Mouse (Mus musculus) cerebellum, postnatal 4 days (tissue): ENCODE measurements around the gene Gm867.

Experiments
- DNase-seq, 2 experiments: peaks; one replicate each; pipeline ENCODE4 v3.0.0; 2022; ENCODE audit warnings: low spot score in 2 of 2, mixed read lengths in 1 of 2

The Gm867 gene

DNA sequence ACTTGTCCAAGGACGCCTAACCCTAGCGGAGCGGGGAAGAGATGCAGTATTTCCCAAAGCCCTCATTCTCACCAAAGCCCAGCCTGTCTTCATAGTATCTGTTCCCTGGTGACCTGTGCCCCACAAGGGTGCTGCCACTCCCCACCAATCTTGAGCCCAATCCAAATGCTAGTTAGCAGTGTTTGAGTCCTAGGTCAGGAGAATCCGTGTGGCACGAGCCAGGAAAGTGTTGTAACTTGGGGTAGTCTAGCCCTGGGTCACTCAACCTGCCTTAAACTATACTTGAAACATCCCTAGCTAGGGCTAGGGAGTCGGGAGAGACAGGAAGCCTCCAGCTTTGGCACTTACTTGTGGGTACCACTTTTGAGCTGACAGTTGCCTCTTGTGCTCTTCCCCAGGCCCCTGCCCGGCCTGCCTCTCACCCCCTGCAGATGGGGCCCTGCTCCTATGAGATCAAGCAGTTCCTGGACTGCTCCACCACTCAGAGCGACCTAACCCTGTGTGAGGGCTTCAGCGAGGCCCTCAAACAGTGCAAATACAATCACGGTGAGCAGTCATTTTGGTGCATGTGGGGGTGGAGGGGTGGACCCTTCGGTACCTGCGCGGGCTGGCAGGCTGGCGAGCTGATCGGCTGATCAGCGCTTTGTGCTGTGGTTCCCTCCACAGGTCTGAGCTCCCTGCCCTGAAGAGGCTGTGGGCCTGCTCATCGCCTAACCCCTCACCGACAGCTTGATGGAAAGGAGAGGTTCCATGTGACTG is 3.4 kb downstream of the Gm867 start:
- DNase-seq = no peak

DNA sequence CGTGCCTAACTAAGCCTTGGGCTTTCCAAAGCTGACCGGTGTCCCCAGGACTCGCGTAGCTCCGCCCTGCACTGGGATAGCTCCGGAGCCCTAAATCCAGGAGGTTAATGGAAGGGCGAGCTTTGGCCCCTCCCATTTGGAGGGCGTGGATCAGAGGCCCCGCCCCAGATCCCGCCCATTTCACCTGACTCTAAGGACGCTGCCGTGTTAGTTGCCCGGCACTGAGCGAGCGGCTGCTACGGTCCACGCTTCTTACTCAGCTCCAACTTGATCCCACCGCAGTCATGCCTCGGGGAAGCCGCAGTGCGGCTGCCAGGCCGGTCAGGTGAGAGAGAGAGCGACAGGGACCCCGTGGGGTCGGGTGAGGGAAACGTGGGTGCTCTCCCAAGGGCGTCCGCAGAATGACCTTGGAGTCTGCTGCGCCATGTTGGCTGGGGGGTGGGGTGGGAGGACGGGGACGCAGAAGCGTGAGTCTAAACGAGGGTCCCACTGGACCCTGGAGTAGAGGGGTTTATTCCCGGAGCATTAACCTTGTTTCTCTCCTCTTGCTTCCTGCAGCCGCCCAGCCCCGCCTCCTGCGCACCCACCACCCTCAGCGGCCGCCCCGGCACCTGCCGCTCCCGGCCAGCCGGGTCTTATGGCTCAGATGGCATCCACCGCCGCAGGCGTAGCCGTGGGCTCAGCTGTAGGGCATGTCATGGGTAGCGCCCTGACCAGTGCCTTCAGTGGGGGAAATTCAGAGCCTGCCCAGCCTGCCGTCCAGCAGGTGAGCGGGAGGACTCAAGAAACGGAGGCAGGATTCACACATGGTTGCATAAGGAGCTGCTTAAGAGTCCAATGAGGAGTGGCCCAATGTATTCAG is 4.6 kb downstream of the Gm867 start, which contains the start of gene Mmp11:
Gene Mmp11 (minus strand): TSS at position 817 of the 862 bp plus-strand sequence.
- DNase-seq = peak in 1 of 2 experiments; percentile 40

DNA sequence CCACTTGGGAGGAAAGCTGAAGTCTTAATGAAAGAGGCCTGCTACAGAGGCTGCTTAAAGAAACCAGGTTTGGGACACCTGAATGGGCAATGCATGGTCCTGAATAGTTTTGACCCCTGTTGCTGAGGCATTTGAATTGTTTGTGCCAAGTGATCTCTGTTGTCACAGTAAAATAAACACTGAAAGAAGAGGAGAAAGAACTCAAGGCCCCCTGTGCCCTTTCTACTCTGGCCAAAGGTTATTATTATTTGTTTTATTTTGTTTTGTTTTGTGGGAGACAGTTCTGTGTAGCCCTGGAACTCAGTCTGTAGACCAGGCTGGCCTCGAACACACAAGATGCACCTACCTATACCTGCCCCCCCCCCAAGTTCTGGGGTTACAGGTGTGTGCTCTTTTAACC is 5.5 kb downstream of the Gm867 start:
- DNase-seq = no peak

DNA sequence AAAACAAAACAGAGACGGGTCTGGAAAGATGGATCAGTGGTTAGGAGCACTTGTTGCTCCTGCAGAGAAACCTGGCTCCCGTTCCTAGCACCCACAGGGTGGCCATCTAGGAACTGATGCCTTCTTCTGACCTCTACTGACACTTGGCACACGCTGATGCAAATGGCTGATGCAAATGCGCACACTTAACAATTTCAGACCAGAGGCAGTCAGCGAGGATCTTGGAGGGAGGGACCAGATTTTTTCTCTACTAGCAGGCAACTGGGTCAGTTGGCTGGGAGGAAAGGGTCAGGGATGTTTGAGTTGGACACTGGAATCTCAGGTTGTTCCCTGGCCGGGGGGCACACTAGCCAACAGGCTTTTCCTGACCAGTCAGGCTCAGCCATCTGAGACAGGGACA is 7.6 kb downstream of the Gm867 start, which contains the start of gene Chchd10:
Gene Chchd10 (plus strand): TSS at position 240 of the 400 bp plus-strand sequence.
- no peak for DNase-seq

DNA sequence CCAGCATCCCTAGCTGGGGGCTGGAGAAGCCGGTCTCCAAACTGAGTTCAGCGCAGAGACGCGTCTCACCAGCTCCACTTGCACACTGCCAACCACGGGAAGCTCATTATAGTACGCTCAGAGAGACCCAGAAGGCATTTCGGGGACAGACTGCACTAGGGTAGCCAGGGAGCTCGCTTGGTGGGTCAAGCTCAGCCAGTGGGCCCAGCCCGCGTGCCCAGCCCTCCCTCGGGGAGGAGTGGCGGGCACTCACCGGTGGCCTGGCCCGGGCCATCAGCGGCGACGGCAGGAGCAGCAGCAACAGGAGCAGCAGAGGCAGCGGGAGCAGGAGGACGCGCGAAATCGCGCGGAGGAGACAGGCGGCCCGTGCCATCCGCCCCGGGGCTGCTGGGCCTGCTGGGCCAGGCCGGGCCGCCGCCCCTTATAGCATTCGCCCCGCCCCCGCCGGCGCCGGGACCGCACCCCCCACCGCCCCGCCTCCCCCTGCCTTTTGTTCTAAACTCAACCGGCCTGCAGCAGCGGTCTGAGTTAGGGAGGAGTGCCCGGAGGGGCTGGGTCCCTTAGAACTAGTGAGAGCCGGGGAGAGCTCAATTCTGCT is 8.3 kb downstream of the Gm867 start:
- DNase-seq = no peak

DNA sequence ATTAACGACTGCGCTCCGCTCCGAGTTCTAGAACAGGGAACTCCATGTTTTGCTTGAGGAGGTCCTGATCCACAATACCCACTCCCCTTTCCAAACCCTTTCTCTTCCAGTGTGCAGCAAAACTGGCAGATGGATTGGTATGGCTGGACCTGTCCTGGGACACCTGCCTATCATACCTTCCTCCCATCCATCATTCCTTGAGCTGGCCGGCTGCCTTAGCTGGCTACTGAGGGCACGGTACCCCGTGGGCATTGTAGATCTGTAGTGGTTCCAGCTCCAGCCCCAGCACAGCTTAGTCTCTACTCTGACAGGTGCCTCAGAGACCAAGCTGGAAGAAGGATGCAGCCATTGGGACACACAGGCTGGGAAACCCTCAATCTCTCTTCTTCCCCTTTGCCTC is 9.2 kb downstream of the Gm867 start:
- no peak for DNase-seq

DNA sequence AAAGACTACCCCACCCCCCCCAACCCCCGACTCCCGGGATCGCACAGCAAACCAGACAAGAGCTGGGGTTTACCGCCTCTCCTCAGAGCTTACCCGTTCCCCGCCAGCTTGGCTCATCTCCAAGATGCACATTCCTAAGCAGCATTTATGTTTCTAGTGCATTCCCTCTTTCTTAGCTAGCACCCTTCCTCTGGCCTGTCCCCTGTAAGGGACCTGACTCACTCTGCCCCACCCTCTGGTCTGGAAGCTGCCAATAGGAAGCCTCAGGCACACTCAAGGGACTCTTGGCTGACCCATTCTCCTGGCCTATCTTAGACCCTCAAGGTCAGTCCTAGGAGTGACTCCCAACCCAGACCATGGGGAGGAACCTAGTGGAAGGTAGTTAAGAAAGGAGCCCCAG is 10.2 kb downstream of the Gm867 start:
- no peak for DNase-seq

DNA sequence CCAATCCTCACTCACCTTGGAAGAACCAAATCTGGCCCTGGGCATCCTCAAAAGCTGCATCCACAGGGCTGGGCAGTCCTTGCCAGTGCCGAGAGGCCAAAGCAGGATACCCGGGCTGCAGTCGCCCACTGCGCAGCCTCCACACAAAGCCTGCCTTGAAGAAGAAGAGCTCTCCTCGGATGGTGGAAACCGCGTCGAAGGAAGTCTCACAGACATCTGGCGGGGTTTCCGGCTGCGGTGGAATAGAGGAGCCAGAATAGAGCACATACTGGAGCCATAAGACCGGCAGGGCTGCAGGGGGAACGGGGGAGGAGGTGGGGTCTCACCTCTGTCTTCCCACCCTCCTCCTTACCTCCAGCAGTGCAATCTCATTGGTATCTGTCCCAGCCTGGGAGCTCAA is 14.1 kb downstream of the Gm867 start:
- DNase-seq = no peak

DNA sequence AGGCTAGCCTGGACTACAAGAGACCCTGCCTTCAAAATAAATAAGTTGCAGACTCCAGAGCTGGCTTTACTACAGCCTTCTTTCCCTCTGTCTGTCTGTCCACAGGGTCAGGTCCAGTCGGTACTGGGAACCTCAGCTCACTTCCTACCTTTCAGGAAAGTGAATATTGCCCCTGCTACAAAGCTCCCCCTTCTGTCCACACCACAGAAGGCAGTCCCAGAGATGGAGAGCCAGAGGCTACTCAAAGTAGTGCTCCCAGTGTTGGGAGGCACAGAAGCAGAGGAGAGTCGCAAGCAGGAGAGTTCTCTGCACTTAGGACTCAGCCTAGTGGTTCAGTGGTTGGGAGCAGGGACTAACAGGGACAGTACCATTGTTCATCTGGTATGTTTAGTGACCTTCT is 16.1 kb downstream of the Gm867 start:
- DNase-seq = no peak

DNA sequence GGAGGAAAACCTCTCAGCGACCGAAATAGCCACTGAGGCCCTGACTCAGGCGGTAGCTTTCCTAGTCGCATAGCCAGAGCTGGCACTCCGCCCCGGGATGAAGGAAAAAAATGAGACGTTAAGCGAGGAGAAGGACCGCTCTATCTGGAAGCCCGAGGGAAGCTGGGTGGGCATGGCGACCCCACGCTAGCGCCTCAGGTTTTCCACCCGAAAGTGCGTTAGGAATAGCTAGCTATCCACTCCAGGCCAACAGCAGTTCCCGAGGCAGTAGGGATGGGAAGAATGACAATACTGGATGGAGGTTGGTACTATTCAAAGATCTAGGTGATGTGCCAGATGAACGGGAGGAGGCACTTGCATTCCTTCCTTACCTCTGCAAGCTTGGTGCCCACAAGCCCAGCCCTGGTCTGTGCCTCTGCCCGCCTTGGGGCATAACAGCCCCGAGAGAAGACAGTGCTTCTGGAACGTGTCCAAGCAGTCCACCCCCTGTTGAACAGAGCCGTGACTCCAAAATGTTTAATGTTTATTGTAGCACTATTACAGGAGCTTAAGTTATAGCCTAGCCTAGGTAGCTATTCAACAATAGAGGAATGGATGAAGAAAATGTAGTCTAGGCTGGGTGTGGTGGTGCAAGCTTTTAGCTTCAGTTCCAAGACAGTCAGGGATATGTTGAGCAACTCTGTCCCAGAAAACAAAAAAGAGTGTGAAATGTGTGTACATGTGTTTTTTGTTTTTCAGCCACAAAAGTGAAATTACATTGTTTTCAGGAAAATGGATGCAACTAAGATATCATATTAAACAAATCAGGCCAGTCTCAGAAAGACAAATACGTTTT is 18.5 kb downstream of the Gm867 start:
- peak in 1 of 2 experiments; percentile 30 for DNase-seq

DNA sequence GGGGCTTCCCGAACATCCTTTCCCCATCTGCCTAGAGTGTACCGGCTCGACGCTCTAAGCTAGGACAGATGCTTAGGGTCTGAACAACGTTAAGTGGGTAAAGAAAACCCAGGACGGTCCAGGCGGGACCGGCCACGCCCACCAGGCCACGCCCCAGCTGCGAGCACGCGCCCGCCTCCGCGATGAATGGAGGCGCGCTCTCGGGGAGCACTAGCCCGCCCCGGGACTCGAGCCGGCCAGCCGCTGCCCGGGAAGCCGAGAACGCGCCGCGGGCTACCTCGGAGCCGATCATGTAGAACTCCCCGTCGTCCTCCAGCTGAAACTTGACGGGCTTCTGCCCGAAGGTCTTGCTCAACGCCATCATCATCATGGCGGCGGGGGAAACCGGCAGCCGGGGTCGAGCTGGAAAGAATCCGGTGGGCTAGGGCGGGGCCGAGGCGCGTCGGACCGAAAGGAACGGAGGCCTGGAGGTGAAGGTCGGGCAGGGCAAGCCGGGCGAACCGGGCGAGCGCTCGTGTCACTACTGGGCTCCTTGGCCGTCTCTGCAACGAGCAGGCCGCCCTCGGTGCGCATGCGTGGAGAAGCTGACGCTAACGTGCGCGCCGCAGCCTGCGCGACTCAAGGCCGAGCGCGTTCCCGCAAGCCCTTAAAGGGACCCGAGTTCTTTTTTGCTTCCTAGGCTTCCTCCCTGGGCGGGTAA is 19.3 kb downstream of the Gm867 start, which contains the start of gene Smarcb1:
Gene Smarcb1 (minus strand): TSS at position 592 of the 700 bp plus-strand sequence.
- peak; percentile 88 to 94 for DNase-seq

DNA sequence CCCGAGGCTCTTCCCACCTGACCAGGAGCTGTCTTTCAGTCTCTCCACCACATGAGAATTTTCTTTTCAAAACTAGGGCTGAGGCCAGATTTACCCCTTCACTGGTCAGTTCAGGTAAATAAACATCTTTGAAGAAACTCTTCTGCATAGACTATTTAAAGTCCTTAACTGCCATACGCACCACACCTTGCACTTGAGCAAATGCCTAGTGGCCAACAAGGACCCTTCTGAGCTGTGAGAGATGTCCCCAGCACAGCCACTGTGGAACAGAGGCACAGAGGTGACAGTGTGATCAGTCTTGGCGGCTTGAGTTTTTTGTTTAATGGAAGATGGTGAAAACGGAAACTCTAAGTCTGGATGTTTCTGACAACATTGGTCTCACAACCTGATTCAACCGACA is 21.4 kb downstream of the Gm867 start:
- DNase-seq = no peak

DNA sequence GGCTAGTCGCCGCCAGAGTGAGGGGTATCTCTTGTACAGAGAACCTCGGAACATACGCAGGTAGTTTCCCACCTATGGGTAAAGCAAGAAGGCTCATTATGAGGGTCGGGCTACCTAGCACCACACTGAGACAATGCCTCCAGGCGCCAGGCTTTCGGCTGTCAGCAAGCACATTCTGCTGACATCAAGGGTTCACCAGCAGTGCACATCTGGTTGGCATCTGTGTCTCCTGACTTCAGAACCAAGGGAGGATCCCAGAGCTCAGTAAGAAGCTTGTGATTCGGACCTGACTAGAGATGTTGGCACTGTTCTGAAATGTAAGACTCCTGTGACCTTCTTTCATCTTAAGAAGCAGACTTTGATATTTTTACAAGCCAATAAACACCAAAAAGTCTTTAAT is 23.6 kb downstream of the Gm867 start:
- no peak for DNase-seq

DNA sequence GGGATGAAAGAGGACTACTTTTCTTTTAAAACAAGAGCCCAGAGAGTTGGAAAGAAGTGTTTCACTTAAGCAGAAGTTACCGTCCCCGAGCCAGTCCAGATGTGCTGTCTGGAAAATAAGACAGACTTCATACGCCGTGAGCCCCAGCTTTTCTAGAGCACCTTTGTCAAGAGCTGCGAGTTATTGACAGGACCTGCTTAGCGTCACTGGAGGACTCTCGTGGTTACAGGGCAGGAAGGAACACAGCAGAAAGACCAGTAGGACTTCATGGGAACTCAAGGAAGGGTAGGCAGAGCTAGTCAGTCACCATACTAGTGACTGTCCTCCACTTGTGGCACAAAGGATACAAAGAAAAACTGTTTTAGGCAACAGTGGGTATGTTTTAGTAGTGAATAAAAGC is 24.9 kb downstream of the Gm867 start:
- no peak for DNase-seq

DNA sequence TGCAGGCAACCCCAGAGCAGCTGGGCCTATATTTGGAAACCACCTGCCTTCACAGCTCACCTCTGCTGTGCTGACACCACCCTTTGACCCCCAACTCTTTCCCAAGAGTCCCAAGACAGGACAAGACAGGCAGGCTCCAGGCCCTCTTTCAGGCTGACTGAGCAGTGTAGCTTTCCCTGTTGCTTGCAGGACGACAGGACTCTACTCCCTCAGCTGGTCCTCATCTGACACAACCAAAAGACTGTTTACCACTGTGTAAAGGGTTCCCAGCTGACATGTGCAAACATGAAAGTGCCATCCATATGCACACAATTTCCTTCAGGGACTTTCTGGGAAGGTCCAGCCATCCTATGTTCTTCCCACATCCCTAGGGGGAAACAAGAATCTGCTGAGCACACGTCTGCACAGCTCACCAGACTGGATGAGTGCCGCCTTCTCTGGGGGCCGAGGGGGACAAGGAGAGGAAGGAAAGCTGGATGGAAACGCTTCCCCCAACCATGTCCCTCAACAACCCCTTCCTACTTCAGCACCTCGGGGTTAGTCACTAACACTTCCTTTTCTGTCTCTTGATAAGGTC is 27.4 kb downstream of the Gm867 start:
- DNase-seq = no peak

DNA sequence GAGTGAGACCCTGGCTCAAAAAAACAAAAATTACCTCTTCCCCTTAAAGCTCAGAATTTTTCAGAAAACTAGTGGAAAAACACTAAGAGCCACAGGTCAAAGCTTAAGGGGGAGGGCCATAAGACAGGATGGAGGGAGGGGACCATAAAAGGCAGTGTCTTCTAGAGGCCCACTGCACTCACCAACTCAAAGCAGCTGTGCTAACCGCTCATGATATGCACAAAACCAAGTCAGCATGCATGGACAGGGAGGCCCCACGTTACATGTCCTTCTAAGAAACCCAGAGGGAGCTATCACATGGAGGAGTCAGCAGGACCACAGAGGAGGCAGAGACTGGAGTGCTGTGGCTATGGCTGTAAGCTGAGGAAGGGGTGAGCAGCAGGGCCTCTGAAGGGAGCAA is 29.8 kb downstream of the Gm867 start:
- no peak for DNase-seq

DNA sequence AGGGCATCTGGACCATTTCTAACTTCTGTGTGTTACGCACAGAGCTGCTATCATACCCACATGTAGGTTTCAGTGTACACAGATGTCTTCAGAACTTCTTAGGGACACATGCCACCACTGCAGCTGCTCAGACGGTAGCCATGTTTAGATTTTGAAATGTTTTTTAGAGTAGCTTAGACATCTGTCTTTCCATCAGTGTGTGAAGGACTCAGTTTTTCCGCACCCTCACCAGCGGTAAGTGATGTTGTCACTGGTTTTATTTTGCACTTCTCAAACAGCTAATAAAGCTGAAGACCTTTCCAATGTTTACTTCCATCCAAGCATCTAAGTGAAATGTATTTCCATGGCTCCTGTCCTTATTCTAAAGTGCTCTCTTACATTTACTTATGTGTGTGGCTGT is 33.6 kb downstream of the Gm867 start:
- DNase-seq = no peak

DNA sequence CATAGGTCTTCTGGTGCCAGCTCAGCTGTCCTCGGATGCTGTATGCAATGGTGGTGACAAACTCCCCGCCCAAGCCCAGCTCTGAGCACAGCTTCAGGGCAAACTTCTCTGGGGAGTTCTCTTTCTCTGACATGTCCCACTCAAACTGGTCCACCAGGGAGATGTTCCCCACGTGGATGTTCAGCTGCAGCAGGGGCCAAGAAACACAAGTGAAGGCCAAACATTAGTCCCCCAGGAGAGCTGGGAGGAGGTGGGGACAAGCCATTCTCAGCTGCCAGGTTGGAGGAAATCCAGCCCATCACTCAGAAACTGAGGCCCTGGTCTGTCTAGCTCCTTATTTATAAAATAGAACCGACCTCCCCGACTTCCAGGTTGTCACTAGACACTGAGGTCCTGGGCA is 36.1 kb downstream of the Gm867 start:
- no peak for DNase-seq

DNA sequence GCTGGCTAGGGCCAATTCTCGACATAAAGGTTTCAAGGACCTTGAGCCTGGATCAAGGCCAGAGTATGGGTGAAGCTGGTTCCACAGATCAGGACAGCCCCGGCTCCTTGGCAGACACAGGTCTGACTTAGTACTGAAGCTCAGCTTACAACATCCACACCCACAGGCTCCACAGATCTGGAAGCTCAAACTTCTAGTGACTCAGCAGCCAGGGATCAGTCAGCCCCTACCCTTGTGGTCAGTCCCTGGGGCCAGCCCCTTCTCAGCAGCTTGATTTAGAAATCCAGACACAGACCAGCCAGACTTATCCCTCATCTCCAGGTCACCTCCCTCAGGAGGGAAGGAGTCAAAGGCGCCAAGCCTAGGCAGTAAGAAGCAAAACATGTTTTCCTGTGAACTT is 41.6 kb downstream of the Gm867 start:
- DNase-seq = no peak

DNA sequence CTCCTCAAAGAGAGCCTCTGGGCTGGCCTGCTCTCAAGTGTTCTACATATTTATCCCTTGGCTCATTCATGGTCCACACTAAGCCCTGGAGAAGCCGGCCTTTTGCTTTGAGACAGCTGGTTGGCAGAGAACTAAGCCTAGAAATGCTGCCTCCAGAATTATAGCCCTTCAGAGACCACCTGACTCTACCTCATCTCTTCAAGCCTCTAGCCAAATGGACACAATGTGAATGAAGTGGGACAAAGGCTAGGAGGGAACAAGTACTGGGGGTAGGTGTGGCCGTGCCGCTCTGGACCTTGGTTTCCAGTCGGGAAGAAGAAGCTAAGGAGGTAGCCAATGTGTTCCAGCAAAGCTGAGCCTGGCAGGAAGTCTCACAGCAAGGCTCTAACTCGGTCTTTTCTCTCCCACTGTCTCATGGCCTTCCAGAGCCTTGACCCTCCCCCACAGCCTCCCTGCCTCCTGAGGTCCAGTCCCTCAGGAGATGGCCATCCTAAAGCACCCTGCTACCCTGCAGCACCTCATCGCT is 42.4 kb downstream of the Gm867 start:
- DNase-seq = no peak
